Mouse (Mus musculus) layer of hippocampus, adult 11-12 months (tissue): Measurements from ENCODE around the gene Zc2hc1c.

ENCODE experiments used
- DNase-seq: peaks from one replicate; pipeline ENCODE4 v3.0.0; 2022; ENCODE audit warnings: low spot score

Zc2hc1c gene

GRCm38 (mm10) chr12:85339947-85340346 is 51.6 kb downstream of the Zc2hc1c start:
- DNase-seq, result no peak

DNA sequence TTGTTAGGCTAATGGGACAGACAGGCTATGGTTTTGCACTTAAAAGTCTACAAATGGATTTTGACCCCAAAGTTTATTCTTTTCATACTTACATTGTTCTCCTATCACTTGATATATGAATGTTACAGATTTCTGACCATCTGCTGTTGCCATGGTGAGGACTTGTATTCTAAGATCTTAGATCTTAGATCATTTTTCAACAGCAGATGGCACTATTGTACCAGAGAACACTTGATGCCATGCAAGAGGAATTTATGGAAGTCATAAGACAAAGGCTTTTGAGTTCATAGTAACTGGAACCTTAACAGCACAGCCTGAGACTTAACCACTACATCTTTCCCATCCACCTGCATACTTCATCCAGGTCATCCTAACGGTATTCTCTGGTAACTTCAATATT is 52.7 kb downstream of the Zc2hc1c start:
- DNase-seq, result no peak

DNA sequence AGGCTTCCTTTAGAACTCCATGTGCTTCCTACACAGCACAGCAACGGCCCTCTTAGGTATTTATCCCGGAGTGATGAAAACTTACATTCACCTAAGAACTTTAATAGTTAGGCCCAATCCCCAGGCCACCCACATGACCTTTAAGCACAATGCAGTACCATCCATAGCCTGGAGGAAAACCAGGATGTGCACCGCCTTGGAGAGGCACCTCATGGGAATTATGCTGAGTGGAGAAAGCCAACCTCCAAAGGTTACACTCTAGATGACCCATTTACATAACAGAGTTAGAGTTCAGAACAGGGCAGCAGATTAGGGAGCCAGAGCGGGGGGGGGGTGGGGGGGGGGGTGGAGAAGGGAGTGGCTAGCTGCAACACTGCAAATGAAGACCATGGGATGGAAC is 53.9 kb downstream of the Zc2hc1c start:
- DNase-seq, result no peak

DNA sequence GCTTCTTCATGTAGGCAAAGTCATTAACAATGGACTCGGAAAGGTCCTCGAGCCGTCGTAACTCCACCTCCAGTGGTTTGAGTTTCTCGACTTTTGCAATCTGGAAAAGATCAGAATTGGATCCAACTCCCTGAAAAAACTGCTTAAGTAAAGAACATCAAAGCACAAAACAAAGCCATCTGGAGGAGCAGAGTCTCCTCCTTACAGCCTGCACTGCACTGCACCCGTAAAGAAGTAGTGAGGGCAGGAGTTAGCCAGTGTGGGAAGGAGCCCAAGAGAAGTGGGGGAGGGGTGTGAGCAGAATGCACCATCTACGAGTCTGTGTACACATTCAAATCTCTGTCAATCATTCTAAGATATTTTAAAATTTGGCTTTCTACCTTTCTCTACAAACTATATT is 55.9 kb downstream of the Zc2hc1c start:
- no peak for DNase-seq

DNA sequence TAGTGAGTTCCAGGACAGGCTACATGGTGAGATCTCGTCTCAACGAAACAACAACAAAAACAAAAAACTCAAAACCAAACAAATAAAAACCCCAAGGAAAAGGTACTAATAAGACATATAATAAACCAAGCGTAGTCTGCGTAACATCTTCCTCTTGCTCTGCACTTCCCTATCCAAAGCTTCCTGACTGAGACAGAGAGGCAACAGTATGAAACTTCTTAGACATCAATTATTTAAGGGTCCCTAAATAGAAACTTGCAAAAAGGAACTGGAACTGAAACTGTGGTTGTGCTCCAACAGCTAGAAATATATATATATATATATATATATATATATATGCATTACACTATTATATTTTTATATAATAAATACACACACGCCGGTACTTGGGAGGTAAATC is 57.2 kb downstream of the Zc2hc1c start:
- DNase-seq, result no peak

GRCm38 (mm10) chr12:85346374-85346773 is 58.0 kb downstream of the Zc2hc1c start:
- peak; percentile 81 for DNase-seq

- DNase-seq, result no peak
These were observed 58.8 kb downstream of the Zc2hc1c start for GRCm38 (mm10) chr12:85347196-85347595.

DNA sequence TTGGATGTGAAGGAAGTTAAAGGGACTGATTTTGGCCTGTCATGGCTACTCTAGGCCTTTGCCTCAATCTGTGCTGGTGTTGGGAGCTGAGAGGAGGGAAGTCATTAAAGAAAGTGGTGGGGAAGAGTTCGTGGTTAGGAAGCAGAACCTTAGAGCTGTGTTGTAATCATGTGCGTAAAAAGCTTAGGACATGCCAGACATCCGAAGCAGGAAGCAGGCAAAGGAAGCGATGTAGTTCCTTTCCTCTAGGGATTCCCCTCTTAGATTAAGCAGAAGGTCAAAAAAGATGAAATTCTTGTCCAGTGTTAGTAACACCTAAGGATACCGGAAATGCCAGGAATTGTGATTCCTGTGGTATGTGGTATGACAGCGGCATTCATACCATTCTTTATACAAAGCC is 59.9 kb downstream of the Zc2hc1c start:
- DNase-seq, result no peak
